Mouse (Mus musculus) MEL (cell line): ENCODE measurements at regions not wholly inside any gene's neighbourhood (a gene's known extent, or its start where the extent isn't known, plus 50 kb on each side); places are given as distances from the start of the nearest gene placed in this dataset.
A peak's percentile ranks its signal among the peaks of the same experiment; 100 is the strongest.
"Not testable (repeated sequence)": the region's sequence is repeated elsewhere in the genome, so short reads cannot be mapped to it uniquely, and the experiment has no call there.

Experiments used
- DNase-seq: peaks from one replicate; pipeline ENCODE4 v3.0.0; 2011; ENCODE audit warnings: low read depth, low spot score
- H3K27ac ChIP-seq: 2 replicates; pipeline ENCODE4 v1.5.1; 2012; ENCODE audit warnings: low read depth, mild to moderate bottlenecking, control low read depth, low read length, moderate library complexity; ENCODE audit not compliant: control insufficient read depth
- H3K27me3 ChIP-seq, 2 experiments: fragments of 150-350 bp in 1 of 2; sonication (generic) in 1 of 2; 2 replicates each; pipeline ENCODE4 v1.6.1; 2012; ENCODE audit warnings: low read length in 2 of 2, mild to moderate bottlenecking in 2 of 2, improper control_type of control experiment in 1 of 2, moderate library complexity in 1 of 2; ENCODE audit not compliant: insufficient read depth in 2 of 2, control insufficient read depth in 1 of 2
- H3K36me3 ChIP-seq, 2 experiments: 2 replicates each; pipeline ENCODE4 v1.6.1; 2012 to 2014; ENCODE audit warnings: low read length in 2 of 2, improper control_type of control experiment in 1 of 2, inconsistent platforms in 1 of 2, mild to moderate bottlenecking in 1 of 2; ENCODE audit not compliant: insufficient read depth in 2 of 2, control insufficient read depth in 1 of 2
- H3K4me1 ChIP-seq, 2 experiments: fragments of 150-350 bp in 1 of 2; sonication (generic) in 1 of 2; 2 replicates each; pipeline ENCODE4 v1.6.1; 2012; ENCODE audit warnings: low read length in 2 of 2, improper control_type of control experiment in 1 of 2, mild to moderate bottlenecking in 1 of 2; ENCODE audit not compliant: insufficient read depth in 2 of 2, control insufficient read depth in 1 of 2
- H3K4me3 ChIP-seq, 2 experiments: fragments of 150-350 bp in 1 of 2; sonication (generic) in 1 of 2; 2 replicates each; pipeline ENCODE4 v1.5.1; 2012; ENCODE audit warnings: low read depth in 2 of 2, low read length in 2 of 2, mild to moderate bottlenecking in 2 of 2, moderate library complexity in 2 of 2, control low read depth in 1 of 2, improper control_type of control experiment in 1 of 2; ENCODE audit not compliant: control insufficient read depth in 1 of 2, insufficient read depth in 1 of 2
- H3K79me2 ChIP-seq: 2 replicates; pipeline ENCODE4 v1.6.1; 2012; ENCODE audit warnings: mild to moderate bottlenecking, low read length, moderate library complexity; ENCODE audit not compliant: control insufficient read depth, poor library complexity, insufficient read depth
- H3K9ac ChIP-seq: 2 replicates; pipeline ENCODE4 v1.6.1; 2012; ENCODE audit warnings: low read depth, mild to moderate bottlenecking, control low read depth, low read length, moderate library complexity; ENCODE audit not compliant: control insufficient read depth, poor library complexity, severe bottlenecking
- H3K9me3 ChIP-seq: fragments of 150-350 bp; sonication (generic); replicated peaks from 2 replicates; pipeline ENCODE4 v1.6.1; 2012; ENCODE audit warnings: mild to moderate bottlenecking, low read length, improper control_type of control experiment, moderate library complexity; ENCODE audit not compliant: insufficient read depth
- BHLHE40 ChIP-seq: IDR thresholded peaks from 2 replicates; pipeline ENCODE4 v1.6.1; 2012; ENCODE audit warnings: low read depth, mild to moderate bottlenecking, inconsistent platforms, low read length, improper control_type of control experiment, borderline replicate concordance
- CHD1 ChIP-seq: IDR thresholded peaks from 2 replicates; pipeline ENCODE4 v1.6.1; 2012; ENCODE audit warnings: low read depth, mild to moderate bottlenecking, inconsistent platforms, low read length, improper control_type of control experiment
- E2F4 ChIP-seq: IDR thresholded peaks from 2 replicates; pipeline ENCODE4 v1.6.1; 2011; ENCODE audit warnings: low read depth, low read length, improper control_type of control experiment, borderline replicate concordance
- ELF1 ChIP-seq: IDR thresholded peaks from 2 replicates; pipeline ENCODE4 v1.6.1; 2014; ENCODE audit warnings: low read depth, mild to moderate bottlenecking, inconsistent platforms, low read length, improper control_type of control experiment, moderate library complexity
- HCFC1 ChIP-seq: IDR thresholded peaks from 2 replicates; pipeline ENCODE4 v1.6.1; 2012; ENCODE audit warnings: low read depth, mild to moderate bottlenecking, inconsistent platforms, low read length, improper control_type of control experiment, moderate library complexity
- KAT2A ChIP-seq: conservative IDR thresholded peaks from 2 replicates; pipeline ENCODE4 v1.6.1; 2012; ENCODE audit warnings: low read depth, low read length, improper control_type of control experiment, inconsistent platforms
- MEF2A ChIP-seq: IDR thresholded peaks from 2 replicates; pipeline ENCODE4 v1.6.1; 2014; ENCODE audit warnings: low read depth, mild to moderate bottlenecking, inconsistent platforms, low read length, improper control_type of control experiment; ENCODE audit not compliant: poor library complexity, insufficient replicate concordance, severe bottlenecking; ENCODE audit errors: extremely low read depth
- NELFE ChIP-seq: IDR thresholded peaks from 2 replicates; pipeline ENCODE4 v1.6.1; 2011; ENCODE audit warnings: low read depth, low read length, improper control_type of control experiment
- NRF1 ChIP-seq: IDR thresholded peaks from 2 replicates; pipeline ENCODE4 v1.6.1; 2014; ENCODE audit warnings: low read depth, mild to moderate bottlenecking, inconsistent platforms, low read length, improper control_type of control experiment, moderate library complexity; ENCODE audit not compliant: poor library complexity, insufficient read depth, severe bottlenecking
- POLR2A ChIP-seq, 2 experiments: IDR thresholded peaks; 2 replicates each; pipeline ENCODE4 v1.6.1; 2011 to 2012; ENCODE audit warnings: low read length in 2 of 2, mild to moderate bottlenecking in 2 of 2, control low read depth in 1 of 2, improper control_type of control experiment in 1 of 2, low read depth in 1 of 2, moderate library complexity in 1 of 2; ENCODE audit not compliant: control insufficient read depth in 1 of 2, insufficient read depth in 1 of 2, poor library complexity in 1 of 2
- POLR2AphosphoS5 ChIP-seq: IDR thresholded peaks from 2 replicates; pipeline ENCODE4 v1.6.1; 2012; ENCODE audit warnings: low read depth, borderline replicate concordance, mild to moderate bottlenecking, inconsistent platforms, low read length, moderate library complexity, mixed read lengths
- SIN3A ChIP-seq: IDR thresholded peaks from 2 replicates; pipeline ENCODE4 v1.6.1; 2012; ENCODE audit warnings: low read length, improper control_type of control experiment, inconsistent platforms
- USF1 ChIP-seq: IDR thresholded peaks from 2 replicates; pipeline ENCODE4 v1.6.1; 2014; ENCODE audit warnings: low read depth, mild to moderate bottlenecking, inconsistent platforms, low read length, improper control_type of control experiment, moderate library complexity
- ZC3H11A ChIP-seq: IDR thresholded peaks from 2 replicates; pipeline ENCODE4 v1.6.1; 2012; ENCODE audit warnings: low read depth, mild to moderate bottlenecking, inconsistent platforms, low read length, improper control_type of control experiment
- ZMIZ1 ChIP-seq: IDR thresholded peaks from 2 replicates; pipeline ENCODE4 v1.6.1; 2012; ENCODE audit warnings: low read depth, mild to moderate bottlenecking, inconsistent platforms, low read length, improper control_type of control experiment, moderate library complexity

GRCm38 (mm10) chrX:31775937-31776336 lies 59.0 kb upstream of the Btbd35f25 start:
- H3K4me1 ChIP-seq, H3K9me3 ChIP-seq, H3K9ac ChIP-seq, H3K36me3 ChIP-seq, H3K27me3 ChIP-seq, H3K4me3 ChIP-seq, H3K79me2 ChIP-seq, H3K27ac ChIP-seq: not testable (repeated sequence)
- peak; percentile 0 for DNase-seq

- TF ChIP-seq MEF2A, result no peak
- TF ChIP-seq E2F4, result no peak
- no peak for TF ChIP-seq KAT2A
- no peak for TF ChIP-seq NRF1
- no peak for TF ChIP-seq ELF1
- no peak for TF ChIP-seq SIN3A
- no peak for TF ChIP-seq ZC3H11A
- no peak for TF ChIP-seq POLR2A (IDR thresholded peaks at IDR 0.05; ENCODE audit: control insufficient read depth in 1 of 2, insufficient read depth in 1 of 2, low read depth in 1 of 2, low read length in 2 of 2, poor library complexity in 1 of 2)
- no peak for TF ChIP-seq ZMIZ1
- TF ChIP-seq NELFE, result no peak
- no peak for TF ChIP-seq USF1
- TF ChIP-seq BHLHE40, result no peak
- no peak for TF ChIP-seq POLR2AphosphoS5
- no peak for TF ChIP-seq HCFC1
- no peak for TF ChIP-seq CHD1
- TF ChIP-seq, all 39 proteins: peak for 0
Observed at GRCm38 (mm10) chrX:31775255-31775654, 58.3 kb upstream of the Btbd35f25 start.

More at GRCm38 (mm10) chrX:31775255-31775654, 58.3 kb upstream of the Btbd35f25 start:
- no peaks in the 10 kb centered on the region for H3K4me1 ChIP-seq
- no peak overlapping the region for H3K27ac ChIP-seq
- H3K79me2 ChIP-seq, result no peaks in the 10 kb centered on the region
- no peak overlapping the region for H3K4me3 ChIP-seq
- DNase-seq, result peak; percentile 1
- H3K9ac ChIP-seq, result no peak overlapping the region
- H3K27me3 ChIP-seq, result no peaks in the 10 kb centered on the region
- no peaks in the 10 kb centered on the region for H3K9me3 ChIP-seq
- no peaks in the 10 kb centered on the region for H3K36me3 ChIP-seq
